Mouse (Mus musculus): ENCODE results near the gene Plac9b. TPM values are rescaled to one million over a fixed set of nuclear protein-coding genes. Genes with fewer than 3 reads are reported as not detected.
"Not testable (repeated sequence)": the region's sequence is repeated elsewhere in the genome, so short reads cannot be mapped to it uniquely, and the experiment has no call there.

Plac9b gene
- polyA plus RNA-seq (2014; fragmentation: Nextera tagmentation; extraction: Ambion mirVana) = 36.4 and 47.6 TPM in 2 replicates

GRCm38 (mm10) chr14:26182380-26182779 lies at the start of gene Plac9b:
Gene Plac9b, minus strand, starts transcription at chr14:26182480.
- not testable (repeated sequence) for H3K9ac ChIP-seq (ENCODE audit: low read depth, low read length); H3K9me3 ChIP-seq (ENCODE audit: control insufficient read depth, low read length); H3K4me3 ChIP-seq (ENCODE audit: low read depth, low read length); H3K4me2 ChIP-seq (ENCODE audit: low read depth, low read length); H3K4me1 ChIP-seq (ENCODE audit: control insufficient read depth, insufficient read depth, low read length); H3K36me3 ChIP-seq (ENCODE audit: control insufficient read depth, insufficient read depth, low read length); DNase-seq (ENCODE audit: low spot score); ATAC-seq (ENCODE audit: low read depth); H3K27me3 ChIP-seq (replicated peaks; ENCODE audit: control insufficient read depth, insufficient read depth, low read length); H3K27ac ChIP-seq (replicated peaks; ENCODE audit: low read depth, low read length)
- WGBS = no CpG with 5 or more reads among the region's 10 CpGs

GRCm38 (mm10) chr14:26216233-26217000 lies 34.1 kb upstream of the Plac9b start:
- ATAC-seq (ENCODE audit: low read depth); H3K9me3 ChIP-seq (ENCODE audit: control insufficient read depth, low read length); H3K36me3 ChIP-seq (ENCODE audit: control insufficient read depth, insufficient read depth, low read length); DNase-seq (ENCODE audit: low spot score); H3K9ac ChIP-seq (ENCODE audit: low read depth, low read length); H3K27me3 ChIP-seq (replicated peaks; ENCODE audit: control insufficient read depth, insufficient read depth, low read length); H3K4me2 ChIP-seq (ENCODE audit: low read depth, low read length); H3K4me1 ChIP-seq (ENCODE audit: control insufficient read depth, insufficient read depth, low read length); H3K4me3 ChIP-seq (ENCODE audit: low read depth, low read length); H3K27ac ChIP-seq (replicated peaks; ENCODE audit: low read depth, low read length): not testable (repeated sequence)
- WGBS = no CpG with 5 or more reads among the region's 5 CpGs

GRCm38 (mm10) chr14:26206926-26207247 lies 24.6 kb upstream of the Plac9b start, which contains the start of gene Tmem254b:
Gene Tmem254b, minus strand, starts transcription at chr14:26207041.
- H3K4me3 ChIP-seq (ENCODE audit: low read depth, low read length); H3K27ac ChIP-seq (replicated peaks; ENCODE audit: low read depth, low read length); H3K4me2 ChIP-seq (ENCODE audit: low read depth, low read length); H3K4me1 ChIP-seq (ENCODE audit: control insufficient read depth, insufficient read depth, low read length); H3K9me3 ChIP-seq (ENCODE audit: control insufficient read depth, low read length); DNase-seq (ENCODE audit: low spot score); H3K9ac ChIP-seq (ENCODE audit: low read depth, low read length); H3K27me3 ChIP-seq (replicated peaks; ENCODE audit: control insufficient read depth, insufficient read depth, low read length); H3K36me3 ChIP-seq (ENCODE audit: control insufficient read depth, insufficient read depth, low read length): not testable (repeated sequence)
- ATAC-seq (ENCODE audit: low read depth) = peak; percentile 94
- no CpG with 5 or more reads among the region's 10 CpGs for WGBS

- H3K4me3 ChIP-seq (ENCODE audit: low read depth, low read length); H3K36me3 ChIP-seq (ENCODE audit: control insufficient read depth, insufficient read depth, low read length); DNase-seq (ENCODE audit: low spot score); H3K27ac ChIP-seq (replicated peaks; ENCODE audit: low read depth, low read length); H3K27me3 ChIP-seq (replicated peaks; ENCODE audit: control insufficient read depth, insufficient read depth, low read length); H3K4me1 ChIP-seq (ENCODE audit: control insufficient read depth, insufficient read depth, low read length); H3K4me2 ChIP-seq (ENCODE audit: low read depth, low read length); H3K9me3 ChIP-seq (ENCODE audit: control insufficient read depth, low read length); H3K9ac ChIP-seq (ENCODE audit: low read depth, low read length): not testable (repeated sequence)
- peak; percentile 93 for ATAC-seq (ENCODE audit: low read depth)
- no CpG with 5 or more reads among the region's 44 CpGs for WGBS
These were observed 24.1 kb upstream of the Plac9b start for GRCm38 (mm10) chr14:26206197-26206925.

- H3K27me3 ChIP-seq (replicated peaks; ENCODE audit: control insufficient read depth, insufficient read depth, low read length); DNase-seq (ENCODE audit: low spot score); H3K4me3 ChIP-seq (ENCODE audit: low read depth, low read length); H3K9me3 ChIP-seq (ENCODE audit: control insufficient read depth, low read length); H3K36me3 ChIP-seq (ENCODE audit: control insufficient read depth, insufficient read depth, low read length); H3K9ac ChIP-seq (ENCODE audit: low read depth, low read length); H3K27ac ChIP-seq (replicated peaks; ENCODE audit: low read depth, low read length); H3K4me1 ChIP-seq (ENCODE audit: control insufficient read depth, insufficient read depth, low read length); H3K4me2 ChIP-seq (ENCODE audit: low read depth, low read length): not testable (repeated sequence)
- no CpG with 5 or more reads among the region's 3 CpGs for WGBS
- peak; percentile 41; the same call in 1 of the 2 replicates for ATAC-seq (ENCODE audit: low read depth)
These were observed 15.6 kb upstream of the Plac9b start for GRCm38 (mm10) chr14:26197851-26198250.

GRCm38 (mm10) chr14:26188361-26188760 lies 6.1 kb upstream of the Plac9b start:
- H3K9me3 ChIP-seq (ENCODE audit: control insufficient read depth, low read length); ATAC-seq (ENCODE audit: low read depth); H3K4me1 ChIP-seq (ENCODE audit: control insufficient read depth, insufficient read depth, low read length); H3K4me3 ChIP-seq (ENCODE audit: low read depth, low read length); H3K36me3 ChIP-seq (ENCODE audit: control insufficient read depth, insufficient read depth, low read length); H3K27me3 ChIP-seq (replicated peaks; ENCODE audit: control insufficient read depth, insufficient read depth, low read length); DNase-seq (ENCODE audit: low spot score); H3K4me2 ChIP-seq (ENCODE audit: low read depth, low read length); H3K9ac ChIP-seq (ENCODE audit: low read depth, low read length); H3K27ac ChIP-seq (replicated peaks; ENCODE audit: low read depth, low read length): not testable (repeated sequence)
- WGBS = no CpG with 5 or more reads among the region's 8 CpGs

GRCm38 (mm10) chr14:26186638-26187037 lies 4.4 kb upstream of the Plac9b start:
- DNase-seq (ENCODE audit: low spot score); H3K27me3 ChIP-seq (replicated peaks; ENCODE audit: control insufficient read depth, insufficient read depth, low read length); H3K4me3 ChIP-seq (ENCODE audit: low read depth, low read length); H3K9ac ChIP-seq (ENCODE audit: low read depth, low read length); H3K9me3 ChIP-seq (ENCODE audit: control insufficient read depth, low read length); H3K4me1 ChIP-seq (ENCODE audit: control insufficient read depth, insufficient read depth, low read length); H3K4me2 ChIP-seq (ENCODE audit: low read depth, low read length); H3K36me3 ChIP-seq (ENCODE audit: control insufficient read depth, insufficient read depth, low read length); ATAC-seq (ENCODE audit: low read depth); H3K27ac ChIP-seq (replicated peaks; ENCODE audit: low read depth, low read length): not testable (repeated sequence)
- no CpG with 5 or more reads among the region's 9 CpGs for WGBS

- not testable (repeated sequence) for H3K4me1 ChIP-seq (ENCODE audit: control insufficient read depth, insufficient read depth, low read length); H3K27me3 ChIP-seq (replicated peaks; ENCODE audit: control insufficient read depth, insufficient read depth, low read length); H3K4me2 ChIP-seq (ENCODE audit: low read depth, low read length); ATAC-seq (ENCODE audit: low read depth); H3K9ac ChIP-seq (ENCODE audit: low read depth, low read length); H3K36me3 ChIP-seq (ENCODE audit: control insufficient read depth, insufficient read depth, low read length); DNase-seq (ENCODE audit: low spot score); H3K9me3 ChIP-seq (ENCODE audit: control insufficient read depth, low read length); H3K27ac ChIP-seq (replicated peaks; ENCODE audit: low read depth, low read length); H3K4me3 ChIP-seq (ENCODE audit: low read depth, low read length)
- no CpG with 5 or more reads among the region's 10 CpGs for WGBS
These were observed 620 bp downstream of the Plac9b start for GRCm38 (mm10) chr14:26181660-26182059.
